Mouse (Mus musculus) skeletal muscle tissue, adult 2 months (tissue): ENCODE measurements around the gene Dram1.
A peak's percentile ranks its signal among the peaks of the same experiment; 100 is the strongest.
"Not testable (repeated sequence)": the region's sequence is repeated elsewhere in the genome, so short reads cannot be mapped to it uniquely, and the experiment has no call there.

Experiments
- DNase-seq: peaks from one replicate; pipeline ENCODE4 v3.0.0-alpha.2; 2012; ENCODE audit warnings: low read depth, low spot score

Gene Dram1

GRCm38 (mm10) chr10:88386251-88386650 is 7.4 kb upstream of the Dram1 start:
- no peak for DNase-seq

- no peak for DNase-seq
These were observed 6.9 kb upstream of the Dram1 start for GRCm38 (mm10) chr10:88385758-88386157.

GRCm38 (mm10) chr10:88385290-88385689 is 6.4 kb upstream of the Dram1 start:
- no peak for DNase-seq

- DNase-seq, result no peak
These were observed 5.2 kb upstream of the Dram1 start for GRCm38 (mm10) chr10:88384081-88384480.

- no peak for DNase-seq
These were observed 4.6 kb upstream of the Dram1 start for GRCm38 (mm10) chr10:88383479-88383878.

- no peak for DNase-seq
These were observed 3.1 kb upstream of the Dram1 start for GRCm38 (mm10) chr10:88382009-88382408.

GRCm38 (mm10) chr10:88381286-88381685 is 2.4 kb upstream of the Dram1 start:
- DNase-seq, result no peak

GRCm38 (mm10) chr10:88380430-88381060 is 1.7 kb upstream of the Dram1 start:
- DNase-seq, result peak; percentile 66

- no peak for DNase-seq
These were observed 1.1 kb upstream of the Dram1 start for GRCm38 (mm10) chr10:88380002-88380401.

- no peak for DNase-seq
These were observed 1.2 kb downstream of the Dram1 start for GRCm38 (mm10) chr10:88377666-88378065.

- DNase-seq, result peak; percentile 82
These were observed 2.1 kb downstream of the Dram1 start for GRCm38 (mm10) chr10:88376770-88377169.

- no peak for DNase-seq
These were observed 3.9 kb downstream of the Dram1 start for GRCm38 (mm10) chr10:88374984-88375383.

- DNase-seq, result not testable (repeated sequence)
These were observed 5.9 kb downstream of the Dram1 start for GRCm38 (mm10) chr10:88372945-88373344.

GRCm38 (mm10) chr10:88372436-88372835 is 6.4 kb downstream of the Dram1 start:
- DNase-seq, result no peak

GRCm38 (mm10) chr10:88371793-88372192 is 7.1 kb downstream of the Dram1 start:
- no peak for DNase-seq

- DNase-seq, result no peak
These were observed 9.6 kb downstream of the Dram1 start for GRCm38 (mm10) chr10:88369233-88369632.

- no peak for DNase-seq
These were observed 14.7 kb downstream of the Dram1 start for GRCm38 (mm10) chr10:88364221-88364620.

GRCm38 (mm10) chr10:88362218-88362617 is 16.7 kb downstream of the Dram1 start:
- no peak for DNase-seq

GRCm38 (mm10) chr10:88356983-88357559 is 21.8 kb downstream of the Dram1 start:
- DNase-seq, result peak; percentile 61

GRCm38 (mm10) chr10:88356114-88356982 is 22.5 kb downstream of the Dram1 start:
- no peak for DNase-seq

GRCm38 (mm10) chr10:88354599-88354998 is 24.3 kb downstream of the Dram1 start:
- no peak for DNase-seq

GRCm38 (mm10) chr10:88352549-88352948 is 26.3 kb downstream of the Dram1 start:
- DNase-seq, result no peak
